Mouse (Mus musculus): Measurements from ENCODE around the gene Tbx4.

DNA sequence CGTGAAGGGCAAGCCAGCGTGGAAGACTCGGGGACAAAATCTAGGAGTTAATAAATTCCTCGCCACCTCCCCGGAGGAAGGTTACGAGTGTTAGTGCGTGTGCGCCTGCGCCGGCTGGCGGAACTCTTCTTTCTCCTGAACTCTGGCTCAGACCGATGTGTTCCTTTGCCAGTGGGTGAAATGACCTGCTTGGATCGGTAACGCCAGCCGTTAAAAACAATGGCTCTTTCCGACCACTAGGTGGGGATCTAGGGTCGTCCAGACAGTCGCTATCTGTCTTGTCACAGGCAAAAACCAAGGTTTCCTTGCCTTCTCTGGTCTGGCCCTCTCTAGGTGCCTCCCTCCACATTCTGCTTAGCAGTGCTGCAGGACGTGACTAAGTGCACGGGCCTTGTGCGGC, 37.2 kb upstream of the Tbx4 start:
- peak; percentile 93 for TF ChIP-seq CTCF (IDR thresholded peaks at IDR 0.05; ENCODE audit: low read depth)
- TF ChIP-seq EP300 (IDR thresholded peaks at IDR 0.05; ENCODE audit: low read depth): no peak
